Mouse (Mus musculus) thymus, postnatal 4 days (tissue): ENCODE results near the gene Gpr156.

Experiments
- DNase-seq: peaks from one replicate; pipeline ENCODE4 v3.0.0; 2021

Gene Gpr156

GRCm38 (mm10) chr16:37916138-37916817 is at the start of gene Gpr156:
Gpr156 (plus strand) TSS chr16:37916496.
- peak; percentile 57 for DNase-seq

DNA sequence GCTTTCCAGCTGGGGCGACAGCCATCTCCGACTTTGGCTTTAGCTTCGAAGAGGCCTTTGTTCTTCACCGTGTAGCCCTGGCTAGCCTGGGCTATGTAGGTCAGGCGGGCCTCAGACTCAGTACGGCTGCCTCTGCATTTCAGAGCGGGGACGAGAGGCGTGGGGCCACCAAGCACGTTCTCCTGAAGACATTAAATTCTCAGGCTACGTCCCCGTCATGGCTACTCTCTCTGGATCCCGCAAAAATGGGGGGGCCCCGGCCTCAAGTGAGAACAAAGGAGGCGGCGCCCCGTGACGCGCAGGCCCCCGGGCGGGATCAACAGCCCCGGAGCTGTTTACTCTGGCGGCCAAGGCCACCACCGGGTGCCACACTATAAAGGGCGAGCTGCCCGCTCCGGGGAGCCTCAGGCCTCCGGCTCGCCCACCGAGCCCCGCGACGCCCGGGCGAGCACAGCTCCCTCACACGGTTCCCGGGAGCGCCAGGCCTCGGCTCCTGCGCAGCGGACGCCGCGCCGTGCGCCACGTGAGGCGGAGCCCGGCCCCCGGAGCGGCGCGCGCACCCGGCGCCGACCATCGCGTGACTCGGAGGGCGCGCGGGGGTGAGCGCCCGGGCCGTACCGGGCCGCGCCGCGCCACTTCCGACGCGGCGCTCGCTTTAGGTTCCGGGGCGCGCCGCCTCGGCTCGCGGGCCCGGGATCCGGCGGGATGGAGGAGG is 48.3 kb upstream of the Gpr156 start, which contains the start of gene Lrrc58:
Gene Lrrc58, plus strand, starts transcription at position 599 of the 715 bp plus-strand sequence.
- DNase-seq, result peak; percentile 92

DNA sequence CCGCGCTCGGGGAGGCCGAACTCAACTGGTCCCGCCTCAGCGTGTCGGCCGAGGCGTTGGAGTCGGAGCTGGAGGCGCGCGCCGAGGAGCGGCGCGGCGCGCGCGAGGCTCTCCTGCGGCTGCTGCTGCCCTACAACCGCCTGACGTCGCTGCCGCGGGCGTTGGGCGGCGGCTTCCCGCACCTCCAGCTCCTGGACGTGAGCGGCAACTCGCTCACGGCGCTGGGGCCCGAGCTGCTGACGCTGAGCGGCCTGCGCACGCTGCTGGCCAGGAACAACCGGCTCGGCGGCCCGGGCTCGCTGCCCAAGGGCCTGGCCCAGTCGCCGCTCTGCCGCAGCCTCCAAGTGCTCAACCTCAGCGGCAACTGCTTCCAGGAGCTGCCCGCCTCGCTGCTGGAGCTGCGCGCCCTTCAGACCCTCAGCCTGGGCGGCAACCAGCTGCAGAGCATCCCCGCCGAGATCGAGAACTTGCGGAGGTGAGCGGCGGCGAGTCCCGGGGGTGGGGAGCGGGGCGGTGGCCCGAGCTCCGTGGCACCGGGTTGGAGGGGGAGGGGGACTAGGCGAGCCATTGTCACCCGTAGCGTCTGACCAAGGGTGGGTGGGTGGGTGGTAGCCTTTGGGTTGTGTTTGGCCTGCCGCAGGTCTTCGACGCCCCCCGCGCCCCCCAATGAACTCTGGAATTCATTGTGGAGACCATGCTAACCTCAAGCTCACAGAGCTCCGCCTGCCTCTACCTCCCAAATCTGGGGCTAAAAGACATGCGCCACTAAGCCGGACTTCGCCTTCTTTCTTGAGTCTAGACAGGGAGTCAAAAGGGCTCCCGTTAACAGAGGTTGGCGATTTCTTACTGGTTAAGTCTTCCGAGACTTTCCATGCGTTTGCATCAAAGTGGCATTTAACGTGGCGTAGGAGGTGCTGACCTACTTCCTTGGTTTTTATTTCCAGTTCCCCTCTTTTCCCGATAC is 47.5 kb upstream of the Gpr156 start:
- no peak for DNase-seq

- DNase-seq, result no peak
These were observed 46.6 kb upstream of the Gpr156 start for GRCm38 (mm10) chr16:37869470-37870231.

GRCm38 (mm10) chr16:37871112-37871715 is 45.1 kb upstream of the Gpr156 start:
- DNase-seq, result no peak

DNA sequence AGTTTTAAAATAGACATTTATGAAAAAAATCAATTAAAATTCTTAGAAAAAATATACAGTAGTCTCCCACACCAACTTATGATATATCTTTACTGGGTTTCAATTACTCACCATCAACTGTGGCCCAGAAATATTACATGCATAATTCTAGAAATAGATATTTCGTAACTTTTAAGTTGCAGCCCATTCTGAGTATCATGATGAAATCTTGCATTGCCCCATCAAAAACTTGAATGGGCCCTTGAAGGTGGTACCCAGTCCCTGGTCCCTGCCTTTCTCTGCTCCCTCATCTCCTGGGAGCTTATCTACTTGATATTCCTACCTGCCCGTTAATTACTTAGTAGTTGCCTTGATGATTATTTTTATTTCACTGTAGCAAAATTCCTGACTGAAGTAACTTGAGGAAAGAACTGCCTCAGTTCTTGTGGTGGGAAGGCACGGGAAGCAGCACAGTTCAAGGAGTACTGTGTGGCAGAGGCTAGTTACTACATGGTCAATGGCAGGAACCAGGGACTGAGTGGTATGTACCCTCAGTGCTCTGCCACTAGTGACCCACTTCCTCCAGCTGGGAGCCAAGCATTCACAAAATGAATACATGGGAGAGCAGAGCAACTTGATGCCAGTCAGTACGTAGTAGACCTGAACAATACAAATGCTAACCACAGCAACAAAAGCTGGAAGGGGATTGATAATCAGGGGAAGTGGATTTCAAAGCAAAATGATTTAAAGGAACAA is 41.6 kb upstream of the Gpr156 start:
- DNase-seq, result no peak

- DNase-seq, result no peak
These were observed 38.9 kb upstream of the Gpr156 start for GRCm38 (mm10) chr16:37877406-37877805.

DNA sequence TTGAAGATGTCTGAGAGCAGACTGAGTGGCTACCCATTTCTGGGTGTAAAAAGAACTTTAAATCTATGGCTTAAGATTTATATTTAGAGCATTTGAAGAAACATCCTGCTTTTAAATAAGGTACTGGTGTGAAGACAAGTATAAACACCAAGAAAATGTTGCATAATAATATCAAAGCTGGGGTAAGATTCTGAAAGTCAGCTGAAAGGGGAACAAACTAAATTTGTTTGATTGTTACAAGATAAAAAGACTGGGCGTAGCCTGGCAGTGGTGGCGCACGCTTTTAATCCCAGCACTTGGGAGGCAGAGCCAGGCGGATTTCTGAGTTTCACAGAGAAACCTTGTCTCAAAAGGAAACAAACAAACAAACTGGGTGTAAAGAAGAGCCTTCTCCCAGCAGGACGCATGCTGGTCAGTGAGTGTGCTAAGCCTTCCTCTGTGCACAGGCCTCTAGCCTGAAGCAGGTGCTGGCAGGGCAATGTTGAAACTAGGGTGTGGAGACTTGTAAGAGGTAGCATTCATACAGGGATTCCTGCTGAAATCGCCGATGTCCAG is 37.3 kb upstream of the Gpr156 start:
- no peak for DNase-seq

DNA sequence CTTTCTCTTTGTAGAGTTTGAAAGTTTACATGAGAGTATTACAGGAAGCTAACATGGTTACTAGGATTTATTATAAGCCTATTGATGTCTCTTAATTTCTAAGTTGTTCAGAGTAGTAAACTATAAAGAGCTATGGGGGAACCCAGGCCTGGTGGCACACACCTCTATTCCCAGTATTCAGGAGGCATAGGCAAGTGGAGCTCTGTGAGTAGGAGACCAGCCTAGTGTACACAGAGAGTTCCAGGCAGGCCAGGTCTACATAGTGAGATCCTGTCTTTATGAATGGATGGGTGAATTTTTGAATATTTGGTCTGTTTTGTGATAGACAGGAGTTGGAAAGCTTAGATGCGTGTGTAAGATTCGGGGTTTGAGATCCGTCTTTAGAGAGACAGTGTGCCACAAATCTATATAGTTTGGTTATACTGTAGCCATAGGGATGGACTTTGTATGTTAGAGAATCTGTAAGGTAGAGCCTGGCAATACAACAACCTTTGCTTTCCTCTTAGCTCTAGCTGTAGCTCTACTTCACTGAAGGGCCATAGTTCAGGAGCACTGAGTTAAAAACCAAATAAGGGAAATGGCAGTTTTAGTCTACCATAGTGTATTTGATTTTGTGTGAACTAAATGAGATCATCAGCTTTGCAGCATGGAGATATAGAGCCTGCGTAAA is 36.4 kb upstream of the Gpr156 start:
- DNase-seq, result no peak

- DNase-seq, result no peak
These were observed 35.1 kb upstream of the Gpr156 start for GRCm38 (mm10) chr16:37881168-37881567.

DNA sequence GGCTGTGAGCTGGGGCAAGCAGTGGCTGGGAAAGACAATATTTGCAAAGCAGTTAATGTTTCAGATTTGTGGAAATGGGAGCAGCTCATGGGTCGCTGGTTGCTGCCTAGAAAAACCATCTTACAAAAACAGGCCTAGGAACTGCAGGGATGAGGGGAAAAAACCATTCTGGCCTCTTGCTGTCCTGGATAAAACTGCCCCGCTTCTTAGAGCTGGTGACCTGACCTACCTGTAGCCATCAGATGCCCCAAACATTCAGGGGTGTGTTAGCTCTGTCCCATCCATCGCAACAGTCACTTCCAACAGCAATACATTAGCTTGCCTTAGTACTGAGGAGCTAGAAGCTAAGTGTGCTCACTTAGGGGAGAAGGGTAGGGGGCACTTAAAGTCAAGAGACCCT is 27.3 kb upstream of the Gpr156 start:
- DNase-seq, result no peak

GRCm38 (mm10) chr16:37892667-37893066 is 23.6 kb upstream of the Gpr156 start:
- no peak for DNase-seq

DNA sequence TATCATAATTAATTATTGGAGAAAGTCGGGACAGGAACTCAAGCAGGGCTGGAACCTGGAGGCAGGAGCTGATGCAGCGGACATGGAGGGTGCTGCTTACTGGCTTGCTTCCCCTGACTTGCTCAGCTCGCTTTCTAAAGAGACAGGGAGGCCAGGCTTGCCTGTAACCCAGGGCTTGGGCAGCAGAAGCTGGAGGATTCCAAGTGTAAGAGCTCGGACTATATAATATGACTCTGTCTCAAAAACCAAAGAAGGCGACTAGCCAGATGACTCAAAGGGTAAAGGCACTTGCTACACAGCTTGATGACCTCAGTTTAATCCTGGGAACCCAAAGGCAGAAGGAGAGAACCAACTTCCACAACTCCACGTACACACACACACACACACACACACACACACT is 22.9 kb upstream of the Gpr156 start:
- DNase-seq, result no peak

DNA sequence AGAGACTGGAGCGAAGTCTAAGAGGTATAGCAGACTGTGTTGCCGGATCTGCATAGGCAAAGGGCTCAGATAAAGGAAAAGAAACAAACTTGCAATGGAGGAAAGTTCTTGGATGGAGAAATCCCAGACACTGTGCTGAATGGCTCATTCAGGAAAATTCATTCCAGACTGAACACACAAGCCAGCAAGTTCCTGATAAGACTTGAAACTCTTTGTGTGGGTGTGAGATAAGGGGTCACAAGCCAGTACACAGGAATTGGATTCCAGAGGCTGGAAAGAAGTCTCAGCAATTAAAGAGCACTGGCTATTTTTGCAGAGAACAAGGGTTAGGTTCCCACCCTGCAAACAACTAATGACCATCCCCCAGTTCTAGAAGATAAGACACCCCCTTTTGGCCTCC is 22.4 kb upstream of the Gpr156 start:
- no peak for DNase-seq

- DNase-seq, result no peak
These were observed 17.5 kb upstream of the Gpr156 start for GRCm38 (mm10) chr16:37898790-37899189.

DNA sequence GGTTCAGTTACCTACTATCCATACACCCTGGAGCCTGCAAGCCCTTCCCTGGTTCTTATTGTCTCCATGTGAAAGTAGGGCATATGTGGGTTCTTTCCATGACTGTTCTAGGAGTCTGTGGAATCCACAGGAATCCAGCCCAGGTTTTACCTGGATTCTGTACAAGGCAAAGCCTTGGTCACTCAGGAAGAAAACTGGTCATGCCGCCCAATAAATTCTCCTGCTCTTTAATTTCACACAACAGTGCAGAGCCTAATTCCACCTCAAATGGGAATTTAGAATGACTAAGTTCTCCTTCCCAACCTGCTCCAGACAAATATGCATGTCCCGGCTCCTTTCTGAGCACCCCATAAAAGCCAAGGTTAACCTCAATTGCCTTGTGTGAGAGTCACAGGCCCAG is 16.9 kb upstream of the Gpr156 start:
- DNase-seq, result no peak

DNA sequence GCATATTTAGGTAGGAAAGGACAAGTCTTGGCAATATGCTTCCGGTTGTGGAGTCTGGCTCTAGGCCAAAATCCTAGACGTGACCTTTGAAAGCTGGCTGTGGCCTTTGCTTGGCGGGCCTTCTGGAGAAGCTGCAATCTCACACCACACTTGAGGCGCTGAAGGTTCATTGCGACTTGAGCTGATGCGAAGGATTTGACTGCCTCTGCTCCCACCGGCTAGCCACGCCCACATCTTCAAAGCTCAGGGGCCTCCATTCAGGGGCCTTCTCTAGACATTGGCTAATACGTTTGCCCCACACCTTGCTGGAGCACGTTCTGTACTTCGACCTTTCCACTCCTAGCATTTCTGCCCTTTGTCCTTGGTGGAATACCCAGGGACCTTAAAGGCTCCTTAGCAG is 15.0 kb upstream of the Gpr156 start:
- no peak for DNase-seq

DNA sequence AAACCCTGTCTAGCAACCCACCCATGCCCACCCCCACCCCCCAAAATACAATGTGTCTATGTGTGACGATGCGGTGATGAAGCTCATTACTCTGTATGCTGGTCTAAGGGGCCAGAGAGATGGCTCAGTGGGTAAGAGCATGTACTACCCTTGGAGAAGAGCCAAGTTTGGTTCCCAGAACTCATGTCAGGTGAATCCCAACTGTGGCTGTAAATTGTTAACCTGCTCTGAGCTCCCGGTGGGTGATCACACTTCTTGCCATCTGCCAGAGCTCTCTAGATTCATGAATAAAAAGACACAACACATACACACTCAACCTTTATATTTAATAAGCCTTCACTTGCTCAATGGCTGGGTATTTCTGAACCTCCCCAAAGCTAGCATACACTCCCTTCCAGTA is 9.8 kb upstream of the Gpr156 start:
- no peak for DNase-seq

DNA sequence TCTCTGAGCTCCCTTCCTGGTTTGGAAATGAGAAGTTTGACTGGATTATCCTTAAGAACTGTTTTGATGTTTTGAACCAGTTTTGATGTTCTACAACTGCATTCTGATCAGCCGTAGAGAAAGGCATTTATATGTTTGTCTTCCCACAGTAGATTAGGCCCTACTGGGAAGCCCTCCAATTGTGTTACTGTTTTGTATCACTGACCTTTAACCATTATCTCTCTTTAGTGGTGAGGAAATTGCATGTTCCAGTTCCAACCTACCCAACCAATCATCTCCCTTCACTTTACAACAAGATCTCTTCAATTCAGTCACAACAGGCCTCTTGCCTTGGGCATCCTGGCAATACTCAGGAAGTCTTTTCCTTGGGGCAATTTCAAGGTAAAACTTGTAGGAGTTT is 5.2 kb upstream of the Gpr156 start:
- no peak for DNase-seq

- DNase-seq, result peak; percentile 66
These were observed 514 bp downstream of the Gpr156 start for GRCm38 (mm10) chr16:37916818-37917201.

GRCm38 (mm10) chr16:37919000-37919399 is 2.7 kb downstream of the Gpr156 start:
- peak; percentile 19 for DNase-seq
